Mouse (Mus musculus) cerebellum, adult 2 months (tissue): ENCODE data around the gene Gps1.

Experiments used
- CTCF ChIP-seq: fragments of 200-500 bp; IDR thresholded peaks from 2 replicates; pipeline ENCODE4 v1.5.1; 2011; ENCODE audit warnings: low read depth, mild to moderate bottlenecking, control low read depth, low read length, moderate library complexity, borderline replicate concordance; ENCODE audit not compliant: insufficient read depth
- POLR2A ChIP-seq: fragments of 200-500 bp; IDR thresholded peaks from 2 replicates; pipeline ENCODE4 v1.6.1; 2011; ENCODE audit warnings: low read length, control low read depth, borderline replicate concordance; ENCODE audit not compliant: insufficient read depth

- TF ChIP-seq POLR2A (no peak), CTCF (no peak)
Observed at GRCm38 (mm10) chr11:120779876-120780275, 4.2 kb upstream of the Gps1 start.
